Mouse (Mus musculus) olfactory bulb, adult 2 months (tissue): ENCODE data around the gene Cmbl.

ENCODE experiments used
- CTCF ChIP-seq: fragments of 200-500 bp; IDR thresholded peaks from 2 replicates; pipeline ENCODE4 v1.5.1; 2012; ENCODE audit warnings: low read depth, mild to moderate bottlenecking, low read length, moderate library complexity; ENCODE audit not compliant: insufficient read depth
- POLR2A ChIP-seq: fragments of 200-500 bp; IDR thresholded peaks from 2 replicates; pipeline ENCODE4 v1.6.1; 2012; ENCODE audit warnings: mild to moderate bottlenecking, low read depth, low read length, moderate library complexity; ENCODE audit not compliant: insufficient read depth

DNA sequence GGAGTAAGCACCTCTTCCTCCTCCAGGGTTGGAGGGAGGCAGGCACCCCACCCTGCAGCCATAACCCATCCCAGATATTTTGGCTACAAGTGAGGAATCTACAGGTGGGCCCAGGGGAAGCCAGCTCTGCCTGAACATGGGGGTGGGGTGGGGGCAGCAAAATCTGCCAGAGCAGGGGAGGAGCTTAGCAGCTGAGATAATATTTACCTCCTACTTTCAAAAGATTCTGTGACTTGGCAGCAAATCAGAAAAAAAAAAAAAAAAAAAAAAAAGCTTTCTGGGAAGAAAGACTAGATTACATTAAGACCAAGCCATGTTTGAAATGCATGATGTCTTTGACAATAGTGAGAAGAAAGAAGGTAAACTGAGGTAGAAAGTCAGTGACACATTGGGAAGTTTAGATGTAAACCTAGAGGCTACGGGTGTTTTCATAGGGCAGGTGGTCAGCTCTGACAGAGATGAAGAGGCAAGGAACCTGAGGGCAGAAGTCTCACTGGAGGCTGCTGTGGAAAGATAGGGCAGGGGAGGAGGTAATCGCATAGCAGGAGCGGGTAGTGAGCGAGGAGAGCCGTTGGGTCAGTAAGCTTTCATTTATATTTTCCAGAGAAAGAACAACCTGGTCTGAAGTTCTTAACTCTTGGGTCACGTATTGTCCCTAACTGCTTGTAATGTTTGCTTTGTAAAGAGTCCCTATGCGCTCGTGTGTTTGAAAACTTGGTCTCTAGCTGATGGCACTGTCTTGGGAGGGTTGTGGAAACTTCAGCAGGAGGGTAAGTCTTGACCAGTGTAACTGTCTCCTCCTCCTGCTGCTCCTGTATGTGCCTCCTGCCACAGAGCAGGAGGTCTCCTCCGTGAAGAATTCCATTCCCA, 25.3 kb upstream of the Cmbl start:
- TF ChIP-seq CTCF = no peak
- no peak for TF ChIP-seq POLR2A
